In the genomic region with DNA sequence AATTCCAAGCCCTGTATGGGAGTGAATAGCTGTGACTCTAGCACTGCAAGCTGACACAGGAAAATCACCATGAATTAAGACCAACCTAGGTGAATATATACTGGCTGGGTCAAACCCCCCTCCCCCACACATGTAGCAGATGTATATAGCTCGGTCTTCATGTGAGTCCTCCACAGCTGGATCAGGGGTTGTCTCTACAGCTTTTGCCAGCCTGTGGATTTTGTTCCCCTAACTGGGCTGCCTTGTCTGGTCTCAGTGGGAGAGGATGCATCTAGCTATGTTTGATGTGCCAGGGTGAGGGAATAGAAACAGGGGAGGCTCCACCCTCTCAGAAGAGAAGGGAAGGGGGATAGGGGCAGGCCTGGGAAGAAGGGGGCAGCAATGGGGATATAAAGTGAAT, we compare ENCODE assay signal across 13 mouse cellular contexts. TPM values are rescaled to one million over a fixed set of nuclear protein-coding genes. Genes with fewer than 3 reads are reported as not detected.
DNase-seq lines count a peak whose midpoint lies in the region; ATAC-seq and TF ChIP-seq lines count a peak whose summit lies in the region.
"Had no signal": no experiment of that assay in that cellular context is flagged by ENCODE, and none has a peak within 500 bp of the region (broad histone marks: within the 10 kb centered on the region; RNA-seq: fewer than 3 reads in every experiment).

No protein-coding gene starts in this region.

- no peak overlapping the region for H3K9ac ChIP-seq in heart, postnatal 0 days (replicated peaks; ENCODE audit: low read depth, low read length)
- H3K9ac ChIP-seq in embryonic facial prominence, embryonic 13.5 days = no peak overlapping the region
- peak overlapping the region; percentile 10; the same call in 1 of the 2 replicates for H3K9ac ChIP-seq in hindbrain, embryonic 15.5 days
- peak overlapping the region; percentile 97 for H3K9ac ChIP-seq in neural tube, embryonic 13.5 days

- no peaks in the 10 kb centered on the region for H3K9me3 ChIP-seq in heart, postnatal 0 days (replicated peaks; ENCODE audit: control insufficient read depth, low read length)
- no peaks in the 10 kb centered on the region for H3K9me3 ChIP-seq in embryonic facial prominence, embryonic 13.5 days
- no peaks in the 10 kb centered on the region for H3K9me3 ChIP-seq in hindbrain, embryonic 15.5 days
- H3K9me3 ChIP-seq in neural tube, embryonic 13.5 days = no peaks in the 10 kb centered on the region

- H3K4me2 ChIP-seq in heart, postnatal 0 days (ENCODE audit: low read depth, low read length) = no peak overlapping the region
- H3K4me2 ChIP-seq in embryonic facial prominence, embryonic 13.5 days = peak overlapping the region; percentile 86; the same call in 1 of the 2 replicates
- peak overlapping the region; percentile 71 for H3K4me2 ChIP-seq in hindbrain, embryonic 15.5 days
- H3K4me2 ChIP-seq in neural tube, embryonic 13.5 days = peak overlapping the region; percentile 92

- H3K36me3 ChIP-seq in heart, postnatal 0 days (replicated peaks; ENCODE audit: control insufficient read depth, insufficient read depth, low read length) = peaks cover 17% of the 10 kb centered on the region
- peaks cover 16% of the 10 kb centered on the region for H3K36me3 ChIP-seq in embryonic facial prominence, embryonic 13.5 days
- peaks cover 13% of the 10 kb centered on the region for H3K36me3 ChIP-seq in hindbrain, embryonic 15.5 days
- peaks cover 13% of the 10 kb centered on the region for H3K36me3 ChIP-seq in neural tube, embryonic 13.5 days

- no peak overlapping the region for H3K4me3 ChIP-seq in heart, postnatal 0 days (ENCODE audit: low read depth, low read length)
- H3K4me3 ChIP-seq in embryonic facial prominence, embryonic 13.5 days = no peak overlapping the region
- peak overlapping the region; percentile 99 for H3K4me3 ChIP-seq in hindbrain, embryonic 15.5 days
- peak overlapping the region; percentile 99 for H3K4me3 ChIP-seq in neural tube, embryonic 13.5 days

- no peak for TF ChIP-seq EP300 in heart, postnatal 0 days (IDR thresholded peaks at IDR 0.05; ENCODE audit: low read depth)

- no peaks in the 10 kb centered on the region for H3K27me3 ChIP-seq in heart, postnatal 0 days (ENCODE audit: control insufficient read depth, insufficient read depth, low read length)
- H3K27me3 ChIP-seq in embryonic facial prominence, embryonic 13.5 days = no peaks in the 10 kb centered on the region
- H3K27me3 ChIP-seq in hindbrain, embryonic 15.5 days = no peaks in the 10 kb centered on the region
- no peaks in the 10 kb centered on the region for H3K27me3 ChIP-seq in neural tube, embryonic 13.5 days

- ATAC-seq in heart, postnatal 0 days (ENCODE audit: insufficient read depth, low read depth) = no peak
- no peak for ATAC-seq in embryonic facial prominence, embryonic 13.5 days (ENCODE audit: insufficient number of reproducible peaks, insufficient read depth, low FRiP score, low TSS enrichment, low read depth)
- ATAC-seq in hindbrain, embryonic 15.5 days (ENCODE audit: low FRiP score, low read depth) = no peak
- ATAC-seq in neural tube, embryonic 13.5 days (ENCODE audit: low read depth) = no peak

- H3K27ac ChIP-seq in heart, postnatal 0 days (ENCODE audit: low read depth) = peak overlapping the region; percentile 0; the same call in 1 of the 2 replicates
- H3K27ac ChIP-seq in embryonic facial prominence, embryonic 13.5 days = no peak overlapping the region
- no peak overlapping the region; the same call in 1 of the 2 replicates for H3K27ac ChIP-seq in hindbrain, embryonic 15.5 days (replicated peaks)
- H3K27ac ChIP-seq in neural tube, embryonic 13.5 days (replicated peaks) = 0 out of 2 replicates have a peak overlapping the region, but pooled peaks have one; percentile 24
- H3K27ac ChIP-seq: macrophage had no signal

- no peak for TF ChIP-seq CTCF in heart, postnatal 0 days (IDR thresholded peaks at IDR 0.05; ENCODE audit: low read depth)

- H3K4me1 ChIP-seq in heart, postnatal 0 days (ENCODE audit: control insufficient read depth, insufficient read depth) = peaks cover 9% of the 10 kb centered on the region
- peaks cover 14% of the 10 kb centered on the region for H3K4me1 ChIP-seq in embryonic facial prominence, embryonic 13.5 days
- peaks cover 34% of the 10 kb centered on the region for H3K4me1 ChIP-seq in hindbrain, embryonic 15.5 days (replicated peaks)
- H3K4me1 ChIP-seq in neural tube, embryonic 13.5 days (replicated peaks) = peaks cover 37% of the 10 kb centered on the region

- 65% methylated on average over 1 of the region's 1 CpGs for WGBS in heart, postnatal 0 days
- WGBS in embryonic facial prominence, embryonic 13.5 days = 60% methylated on average over 1 of the region's 1 CpGs
- 61% methylated on average over 1 of the region's 1 CpGs for WGBS in hindbrain, embryonic 15.5 days
- WGBS in neural tube, embryonic 13.5 days = 60% methylated on average over 1 of the region's 1 CpGs

- DNase-seq in heart, postnatal 0 days (ENCODE audit: low spot score) = no peak
- DNase-seq in heart, postnatal 4 days = no peak
- no peak for DNase-seq in adipocyte (ENCODE audit: low spot score)
- no peak for DNase-seq in spleen, postnatal 36 days (ENCODE audit: low spot score in 2 of 2)
- no peak for DNase-seq in lung, adult 18-20 months
- DNase-seq: embryo, embryonic 11 days; gastrocnemius, postnatal 25 days had no signal

RNA-seq across cellular contexts. Expression of a gene that starts 0.7 kb away (rescaled TPM):
- total RNA-seq in heart, postnatal 0 days (2014; rRNA removed; ENCODE audit: low replicate concordance) = 16.8 and 22.0 TPM in 2 replicates
- 6.9 and 11.3 TPM in 2 replicates for polyA plus RNA-seq in heart, postnatal 0 days (2015; fragmentation: Nextera tagmentation; extraction: Ambion mirVana)
- 10 to 100 TPM; 31.8 to 38.0 TPM for total RNA-seq in heart, postnatal 4 days (2021)
- 15.8 and 18.8 TPM in 2 replicates for polyA plus RNA-seq in embryonic facial prominence, embryonic 13.5 days (2015; fragmentation: Nextera tagmentation; extraction: Ambion mirVana)
- polyA plus RNA-seq in hindbrain, embryonic 15.5 days (2015; fragmentation: Nextera tagmentation; extraction: Ambion mirVana) = 18.7 and 19.1 TPM in 2 replicates
- 22.8 and 23.1 TPM in 2 replicates for polyA plus RNA-seq in neural tube, embryonic 13.5 days (2015; fragmentation: Nextera tagmentation; extraction: Ambion mirVana)

RNA-seq across cellular contexts. Expression of a gene that starts 27.8 kb away (rescaled TPM):
- 20.7 and 26.6 TPM in 2 replicates for total RNA-seq in heart, postnatal 0 days (2014; rRNA removed; ENCODE audit: low replicate concordance)
- polyA plus RNA-seq in heart, postnatal 0 days (2015; fragmentation: Nextera tagmentation; extraction: Ambion mirVana) = 21.3 and 23.1 TPM in 2 replicates
- total RNA-seq in heart, postnatal 4 days (2021) = 10 to 100 TPM; 47.8 to 49.7 TPM
- 51.2 and 58.1 TPM in 2 replicates for polyA plus RNA-seq in embryonic facial prominence, embryonic 13.5 days (2015; fragmentation: Nextera tagmentation; extraction: Ambion mirVana)
- polyA plus RNA-seq in hindbrain, embryonic 15.5 days (2015; fragmentation: Nextera tagmentation; extraction: Ambion mirVana) = 41.4 and 44.9 TPM in 2 replicates
- polyA plus RNA-seq in neural tube, embryonic 13.5 days (2015; fragmentation: Nextera tagmentation; extraction: Ambion mirVana) = 43.5 and 48.3 TPM in 2 replicates

RNA-seq across cellular contexts. Expression of a gene that starts 27.9 kb away (rescaled TPM):
- 9.9 and 15.0 TPM in 2 replicates for total RNA-seq in heart, postnatal 0 days (2014; rRNA removed; ENCODE audit: low replicate concordance)
- polyA plus RNA-seq in heart, postnatal 0 days (2015; fragmentation: Nextera tagmentation; extraction: Ambion mirVana) = 16.0 and 17.6 TPM in 2 replicates
- total RNA-seq in heart, postnatal 4 days (2021) = 1 to 10 TPM; 6.5 to 9.2 TPM
- 8.8 and 12.1 TPM in 2 replicates for polyA plus RNA-seq in embryonic facial prominence, embryonic 13.5 days (2015; fragmentation: Nextera tagmentation; extraction: Ambion mirVana)
- polyA plus RNA-seq in hindbrain, embryonic 15.5 days (2015; fragmentation: Nextera tagmentation; extraction: Ambion mirVana) = 10.1 and 12.2 TPM in 2 replicates
- polyA plus RNA-seq in neural tube, embryonic 13.5 days (2015; fragmentation: Nextera tagmentation; extraction: Ambion mirVana) = 9.2 and 11.2 TPM in 2 replicates

RNA-seq across cellular contexts. Expression of a gene that starts 43.2 kb away (rescaled TPM):
- total RNA-seq in heart, postnatal 0 days (2014; rRNA removed; ENCODE audit: low replicate concordance) = 27.3 and 44.1 TPM in 2 replicates
- 22.2 and 23.1 TPM in 2 replicates for polyA plus RNA-seq in heart, postnatal 0 days (2015; fragmentation: Nextera tagmentation; extraction: Ambion mirVana)
- 10 to 100 TPM; 18.1 to 19.4 TPM for total RNA-seq in heart, postnatal 4 days (2021)
- polyA plus RNA-seq in embryonic facial prominence, embryonic 13.5 days (2015; fragmentation: Nextera tagmentation; extraction: Ambion mirVana) = 39.7 and 40.6 TPM in 2 replicates
- 59.3 and 59.4 TPM in 2 replicates for polyA plus RNA-seq in hindbrain, embryonic 15.5 days (2015; fragmentation: Nextera tagmentation; extraction: Ambion mirVana)
- 59.1 and 62.8 TPM in 2 replicates for polyA plus RNA-seq in neural tube, embryonic 13.5 days (2015; fragmentation: Nextera tagmentation; extraction: Ambion mirVana)

RNA-seq across cellular contexts. Expression of a gene that starts 55.1 kb away (rescaled TPM):
- total RNA-seq in heart, postnatal 0 days (2014; rRNA removed; ENCODE audit: low replicate concordance) = not detected in 2 replicates
- polyA plus RNA-seq in heart, postnatal 0 days (2015; fragmentation: Nextera tagmentation; extraction: Ambion mirVana) = 2.6 and 3.3 TPM in 2 replicates
- total RNA-seq in heart, postnatal 4 days (2021) = under 1 TPM in 1 of 2 experiments, not detected in 1; 0.45 TPM
- polyA plus RNA-seq in embryonic facial prominence, embryonic 13.5 days (2015; fragmentation: Nextera tagmentation; extraction: Ambion mirVana) = 7.0 and 8.1 TPM in 2 replicates
- 7.6 and 10.3 TPM in 2 replicates for polyA plus RNA-seq in hindbrain, embryonic 15.5 days (2015; fragmentation: Nextera tagmentation; extraction: Ambion mirVana)
- 4.5 and 4.8 TPM in 2 replicates for polyA plus RNA-seq in neural tube, embryonic 13.5 days (2015; fragmentation: Nextera tagmentation; extraction: Ambion mirVana)
- total RNA-seq: gastrocnemius, postnatal 25 days; left cerebral cortex, postnatal 25 days had no signal
- polyA plus RNA-seq: kidney, adult 2 months; macrophage had no signal

Comparison
In these comparisons a context has a peak if more than half of its experiments do, and no peak if none do; other contexts are left out.
1. H3K27ac ChIP-seq: peak in heart, postnatal 0 days (single experiment) and neural tube, embryonic 13.5 days (single experiment); none in embryonic facial prominence, embryonic 13.5 days (single experiment) and hindbrain, embryonic 15.5 days (single experiment).
2. H3K4me3 ChIP-seq: peak in hindbrain, embryonic 15.5 days (single experiment) and neural tube, embryonic 13.5 days (single experiment); none in heart, postnatal 0 days (single experiment) and embryonic facial prominence, embryonic 13.5 days (single experiment).
3. H3K9ac ChIP-seq: peak in hindbrain, embryonic 15.5 days (single experiment) and neural tube, embryonic 13.5 days (single experiment); none in heart, postnatal 0 days (single experiment) and embryonic facial prominence, embryonic 13.5 days (single experiment).